Mouse (Mus musculus): ENCODE measurements around the gene Pdia3.
"Not testable (repeated sequence)": the region's sequence is repeated elsewhere in the genome, so short reads cannot be mapped to it uniquely, and the experiment has no call there.

The Pdia3 gene

GRCm38 (mm10) chr2:121475306-121475705, 61.7 kb downstream of the Pdia3 start:
- not testable (repeated sequence) for DNase-seq (ENCODE audit: low read depth, low spot score)

- no peak for DNase-seq (ENCODE audit: low read depth, low spot score)
Measured at GRCm38 (mm10) chr2:121477491-121478266, 64.1 kb downstream of the Pdia3 start.

- no peak for DNase-seq (ENCODE audit: low read depth, low spot score)
Measured at GRCm38 (mm10) chr2:121480498-121480897, 66.9 kb downstream of the Pdia3 start.

GRCm38 (mm10) chr2:121480916-121481315, 67.3 kb downstream of the Pdia3 start:
- not testable (repeated sequence) for DNase-seq (ENCODE audit: low read depth, low spot score)

- DNase-seq (ENCODE audit: low read depth, low spot score) = no peak
Measured at GRCm38 (mm10) chr2:121483576-121483975, 70.0 kb downstream of the Pdia3 start.

- DNase-seq (ENCODE audit: low read depth, low spot score) = not testable (repeated sequence)
Measured at GRCm38 (mm10) chr2:121484403-121484802, 70.8 kb downstream of the Pdia3 start.

All from telencephalon, adult 2 months (tissue).